Mouse (Mus musculus) brain, embryonic 14.5 days (tissue): ENCODE measurements around the gene Stt3b.

Experiments
- CTCF ChIP-seq: fragments of 200-500 bp; IDR thresholded peaks from 2 replicates; pipeline ENCODE4 v1.5.1; 2012; ENCODE audit warnings: inconsistent platforms, mild to moderate bottlenecking, moderate library complexity, borderline replicate concordance; ENCODE audit not compliant: insufficient read depth, insufficient read length; ENCODE audit errors: extremely low read depth
- POLR2A ChIP-seq: fragments of 200-500 bp; IDR thresholded peaks from 2 replicates; pipeline ENCODE4 v1.6.1; 2012; ENCODE audit warnings: mild to moderate bottlenecking, inconsistent platforms, borderline replicate concordance; ENCODE audit not compliant: poor library complexity, insufficient read depth, insufficient read length, severe bottlenecking; ENCODE audit errors: extremely low read depth

DNA sequence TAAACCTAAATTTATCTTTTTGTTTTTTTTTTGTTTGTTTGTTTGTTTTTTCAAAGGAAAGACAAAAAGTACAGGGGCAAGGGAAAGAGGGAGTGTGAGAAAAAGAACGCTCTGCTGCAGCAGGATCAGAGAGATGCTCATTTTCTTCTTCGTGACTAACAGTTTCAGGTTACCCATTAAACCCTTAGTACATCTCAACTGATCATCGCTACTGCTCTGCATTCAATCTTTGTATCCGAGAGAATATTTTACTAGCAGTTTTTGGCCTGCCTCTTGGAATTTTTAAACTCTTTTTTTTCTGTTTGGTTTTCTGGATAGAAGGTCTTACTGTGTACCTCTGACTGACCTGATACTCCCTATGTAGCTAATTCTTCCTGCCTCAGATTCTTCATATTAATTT lies 25.8 kb downstream of the Stt3b start:
- TF ChIP-seq CTCF (no peak), POLR2A (no peak)
